Comparison of ENCODE assay signal across 9 mouse cellular contexts in the genomic region with DNA sequence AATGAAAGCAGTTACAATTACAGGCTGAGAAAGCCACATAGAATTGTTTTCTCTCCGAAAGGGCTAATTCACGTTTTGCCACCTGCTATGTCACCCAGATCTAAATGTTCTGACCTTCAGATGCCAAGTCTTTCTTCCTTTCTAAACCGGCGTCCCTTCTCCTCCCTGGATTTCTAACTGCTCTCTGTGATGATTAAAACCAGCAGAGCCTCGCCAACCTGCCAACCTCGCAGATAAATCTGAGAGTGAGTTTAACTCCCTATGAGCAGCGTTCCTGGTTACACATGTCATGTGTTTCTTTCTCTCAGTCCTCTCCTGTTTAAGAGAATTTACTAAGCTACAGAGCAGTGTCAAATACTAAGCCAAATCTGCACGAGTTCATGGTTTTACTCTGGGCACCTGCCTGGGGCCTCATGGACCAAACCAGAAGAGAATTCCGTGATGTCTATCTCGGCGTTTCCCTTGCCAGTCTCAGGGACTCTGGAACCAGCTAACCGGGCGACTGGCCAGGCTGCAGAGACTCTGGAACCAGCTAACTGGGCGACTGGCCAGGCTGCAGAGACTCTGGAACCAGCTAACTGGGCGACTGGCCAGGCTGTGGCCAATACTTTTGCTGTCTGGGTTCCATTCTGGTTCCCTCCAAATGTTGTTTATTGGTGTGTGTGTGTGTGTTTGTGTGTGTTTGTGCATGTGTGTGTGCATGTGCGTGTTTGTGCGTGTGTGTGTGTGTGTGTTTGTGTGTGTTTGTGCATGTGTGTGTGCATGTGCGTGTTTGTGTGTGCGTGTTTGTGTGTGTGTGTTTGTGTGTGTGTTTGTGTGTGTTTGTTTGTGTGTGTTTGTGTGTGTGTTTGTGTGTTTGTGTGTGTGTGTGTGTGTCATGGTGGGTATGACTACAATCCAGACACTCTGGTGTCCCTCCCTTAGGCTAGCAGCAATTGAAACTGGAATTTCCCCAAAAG. TPM values are rescaled to one million over a fixed set of nuclear protein-coding genes. Genes with fewer than 3 reads are reported as not detected.
DNase-seq lines count a peak whose midpoint lies in the region; ATAC-seq and TF ChIP-seq lines count a peak whose summit lies in the region.
"Had no signal": no experiment of that assay in that cellular context is flagged by ENCODE, and none has a peak within 500 bp of the region (broad histone marks: within the 10 kb centered on the region; RNA-seq: fewer than 3 reads in every experiment).

No protein-coding gene starts in this region.

- ATAC-seq in kidney, embryonic 14.5 days (ENCODE audit: low FRiP score, low TSS enrichment): no peak
- no peak for ATAC-seq in heart, embryonic 11.5 days (replicated peaks; ENCODE audit: insufficient number of reproducible peaks, low FRiP score, low TSS enrichment)
- no peak for ATAC-seq in stomach, embryonic 16.5 days (ENCODE audit: insufficient read depth, low FRiP score)
- no peak for ATAC-seq in intestine, postnatal 0 days

- no peaks in the 10 kb centered on the region for H3K27me3 ChIP-seq in kidney, embryonic 14.5 days (ENCODE audit: control insufficient read depth, insufficient read depth, low read length)
- no peaks in the 10 kb centered on the region for H3K27me3 ChIP-seq in heart, embryonic 11.5 days (ENCODE audit: control insufficient read depth, insufficient read depth, low read length)
- no peaks in the 10 kb centered on the region for H3K27me3 ChIP-seq in stomach, embryonic 16.5 days (ENCODE audit: control insufficient read depth, insufficient read depth, low read length)
- no peaks in the 10 kb centered on the region for H3K27me3 ChIP-seq in intestine, postnatal 0 days (replicated peaks; ENCODE audit: control insufficient read depth, insufficient read depth, low read length)
- H3K27me3 ChIP-seq: neural tube, embryonic 12.5 days had no signal

- H3K27ac ChIP-seq in kidney, embryonic 14.5 days (ENCODE audit: low read depth, low read length): no peak overlapping the region
- peak overlapping the region; percentile 62; the same call in 1 of the 2 replicates for H3K27ac ChIP-seq in heart, embryonic 11.5 days (ENCODE audit: low read depth, low read length)
- H3K27ac ChIP-seq in stomach, embryonic 16.5 days (ENCODE audit: low read length): 0 out of 2 replicates have a peak overlapping the region, but pooled peaks have one; percentile 6
- no peak overlapping the region; the same call in 1 of the 2 replicates for H3K27ac ChIP-seq in intestine, postnatal 0 days (ENCODE audit: low read depth, low read length)
- H3K27ac ChIP-seq: neural tube, embryonic 12.5 days had no signal

- no peak for TF ChIP-seq CTCF in intestine, postnatal 0 days (IDR thresholded peaks at IDR 0.05; ENCODE audit: low read depth)

- H3K9ac ChIP-seq in kidney, embryonic 14.5 days (ENCODE audit: low read depth, low read length): no peak overlapping the region
- H3K9ac ChIP-seq in heart, embryonic 11.5 days (ENCODE audit: low read depth, low read length): no peak overlapping the region
- no peak overlapping the region for H3K9ac ChIP-seq in stomach, embryonic 16.5 days (ENCODE audit: low read length)
- H3K9ac ChIP-seq in intestine, postnatal 0 days (ENCODE audit: low read depth, low read length): no peak overlapping the region
- H3K9ac ChIP-seq: neural tube, embryonic 12.5 days had no signal

- H3K4me2 ChIP-seq in kidney, embryonic 14.5 days (replicated peaks; ENCODE audit: low read depth, low read length): no peak overlapping the region
- peak overlapping the region; percentile 39 for H3K4me2 ChIP-seq in heart, embryonic 11.5 days
- no peak overlapping the region; the same call in 1 of the 2 replicates for H3K4me2 ChIP-seq in stomach, embryonic 16.5 days (ENCODE audit: low read depth, low read length)
- H3K4me2 ChIP-seq in intestine, postnatal 0 days (replicated peaks; ENCODE audit: low read depth): no peak overlapping the region
- H3K4me2 ChIP-seq: neural tube, embryonic 12.5 days had no signal

- peaks cover 10% of the 10 kb centered on the region; the same call in 1 of the 2 replicates for H3K4me1 ChIP-seq in kidney, embryonic 14.5 days (ENCODE audit: control insufficient read depth, insufficient read depth, low read length)
- peaks cover 14% of the 10 kb centered on the region for H3K4me1 ChIP-seq in heart, embryonic 11.5 days (ENCODE audit: control insufficient read depth, insufficient read depth, low read length)
- peaks cover 3% of the 10 kb centered on the region; the same call in 1 of the 2 replicates for H3K4me1 ChIP-seq in stomach, embryonic 16.5 days (ENCODE audit: control insufficient read depth, insufficient read depth, low read length)
- H3K4me1 ChIP-seq in intestine, postnatal 0 days (replicated peaks; ENCODE audit: control insufficient read depth, insufficient read depth, low read length): no peaks in the 10 kb centered on the region
- H3K4me1 ChIP-seq: neural tube, embryonic 12.5 days had no signal

- peak; percentile 88 for DNase-seq in kidney, adult 11 months
- peak; percentile 97 for DNase-seq in adipocyte (ENCODE audit: low spot score)
- peak; percentile 44 to 47 for DNase-seq in layer of hippocampus, postnatal 14 days (ENCODE audit: low spot score in 2 of 2)
- no peak for DNase-seq in B cell, adult 2 months

- WGBS in kidney, embryonic 14.5 days: 58% methylated on average over 19 of the region's 19 CpGs
- 54% methylated on average over 19 of the region's 19 CpGs for WGBS in heart, embryonic 11.5 days (ENCODE audit: insufficient replicate concordance)
- WGBS in stomach, embryonic 16.5 days: 55% methylated on average over 19 of the region's 19 CpGs
- 61% methylated on average over 19 of the region's 19 CpGs for WGBS in intestine, postnatal 0 days

- H3K4me3 ChIP-seq in kidney, embryonic 14.5 days (ENCODE audit: low read length): no peak overlapping the region
- H3K4me3 ChIP-seq in heart, embryonic 11.5 days (ENCODE audit: low read depth, low read length): no peak overlapping the region
- no peak overlapping the region for H3K4me3 ChIP-seq in stomach, embryonic 16.5 days (replicated peaks; ENCODE audit: low read length)
- H3K4me3 ChIP-seq in intestine, postnatal 0 days (ENCODE audit: low read depth, low read length): no peak overlapping the region
- H3K4me3 ChIP-seq: neural tube, embryonic 12.5 days had no signal

- H3K9me3 ChIP-seq in kidney, embryonic 14.5 days (ENCODE audit: control insufficient read depth, low read length): no peaks in the 10 kb centered on the region
- H3K9me3 ChIP-seq in heart, embryonic 11.5 days (replicated peaks; ENCODE audit: control insufficient read depth, low read length): no peaks in the 10 kb centered on the region
- H3K9me3 ChIP-seq in stomach, embryonic 16.5 days (replicated peaks; ENCODE audit: control insufficient read depth, low read length): no peaks in the 10 kb centered on the region
- H3K9me3 ChIP-seq in intestine, postnatal 0 days (ENCODE audit: control insufficient read depth): no peaks in the 10 kb centered on the region
- H3K9me3 ChIP-seq: neural tube, embryonic 12.5 days had no signal

- no peaks in the 10 kb centered on the region for H3K36me3 ChIP-seq in kidney, embryonic 14.5 days (ENCODE audit: control insufficient read depth, insufficient read depth, low read length)
- H3K36me3 ChIP-seq in heart, embryonic 11.5 days (ENCODE audit: control insufficient read depth, insufficient read depth, low read length): no peaks in the 10 kb centered on the region
- no peaks in the 10 kb centered on the region for H3K36me3 ChIP-seq in stomach, embryonic 16.5 days (ENCODE audit: control insufficient read depth, insufficient read depth, low read length)
- H3K36me3 ChIP-seq in intestine, postnatal 0 days (ENCODE audit: control insufficient read depth, insufficient read depth): no peaks in the 10 kb centered on the region
- H3K36me3 ChIP-seq: neural tube, embryonic 12.5 days had no signal

RNA-seq across cellular contexts. Expression of gene Mdm2, which starts 7.9 kb away (rescaled TPM):
- 38.6 and 65.6 TPM in 2 replicates for polyA plus RNA-seq in kidney, embryonic 14.5 days (2014; fragmentation: Nextera tagmentation; extraction: Ambion mirVana)
- polyA plus RNA-seq in heart, embryonic 11.5 days (2014; fragmentation: Nextera tagmentation; extraction: Ambion mirVana): 54.7 and 62.2 TPM in 2 replicates
- 10 to 100 TPM; 59.1 to 62.8 TPM for total RNA-seq in layer of hippocampus, postnatal 14 days (2021)
- polyA plus RNA-seq in stomach, embryonic 16.5 days (2015; fragmentation: Nextera tagmentation; extraction: Ambion mirVana): 39.5 and 39.9 TPM in 2 replicates
- 16.5 and 19.8 TPM in 2 replicates for polyA plus RNA-seq in intestine, postnatal 0 days (2015; fragmentation: Nextera tagmentation; extraction: Ambion mirVana)

RNA-seq across cellular contexts. Expression of gene Slc35e3, which starts 27.7 kb away (rescaled TPM):
- polyA plus RNA-seq in kidney, embryonic 14.5 days (2014; fragmentation: Nextera tagmentation; extraction: Ambion mirVana): 7.5 and 12.5 TPM in 2 replicates
- 6.9 and 9.4 TPM in 2 replicates for polyA plus RNA-seq in heart, embryonic 11.5 days (2014; fragmentation: Nextera tagmentation; extraction: Ambion mirVana)
- 10 to 100 TPM; 31.9 to 35.0 TPM for total RNA-seq in layer of hippocampus, postnatal 14 days (2021)
- polyA plus RNA-seq in stomach, embryonic 16.5 days (2015; fragmentation: Nextera tagmentation; extraction: Ambion mirVana): 14.2 and 15.1 TPM in 2 replicates
- 13.5 TPM in 2 replicates for polyA plus RNA-seq in intestine, postnatal 0 days (2015; fragmentation: Nextera tagmentation; extraction: Ambion mirVana)

Comparison
In these comparisons a context has a peak if more than half of its experiments do, and no peak if none do; other contexts are left out.
1. DNase-seq: peak in kidney, adult 11 months (single experiment), adipocyte (single experiment) and layer of hippocampus, postnatal 14 days (2 of 2); none in B cell, adult 2 months (0 of 2).
2. H3K27ac ChIP-seq: peak in heart, embryonic 11.5 days (single experiment) and stomach, embryonic 16.5 days (single experiment); none in kidney, embryonic 14.5 days (single experiment) and intestine, postnatal 0 days (single experiment).